Mouse (Mus musculus): ENCODE measurements around the gene Cib3.
A peak's percentile ranks its signal among the peaks of the same experiment; 100 is the strongest.

Cib3 gene

DNA sequence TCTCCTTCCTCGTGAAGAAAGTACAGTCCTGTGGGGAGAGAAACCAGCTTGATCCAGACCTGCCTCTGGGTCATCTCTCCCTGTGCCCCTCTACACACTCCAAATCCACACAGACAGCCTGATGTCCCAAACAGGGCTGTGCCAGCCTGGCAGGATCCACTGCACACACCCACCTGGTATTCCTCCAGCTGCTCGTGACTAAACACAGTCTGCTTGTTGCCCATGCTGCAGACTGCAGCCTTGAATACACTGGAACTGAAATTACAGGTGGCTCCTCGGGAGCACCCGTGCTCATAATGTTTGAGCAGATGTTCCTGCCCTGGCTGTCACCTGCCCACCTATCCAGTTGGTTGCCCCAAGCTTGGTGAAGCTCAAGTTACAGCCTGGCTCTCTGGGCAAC lies at the start of gene Cib3:
Cib3 (minus strand) TSS at position 87 of the 400 bp plus-strand sequence.
- DNase-seq (ENCODE audit: inconsistent ontology term) = no peak

DNA sequence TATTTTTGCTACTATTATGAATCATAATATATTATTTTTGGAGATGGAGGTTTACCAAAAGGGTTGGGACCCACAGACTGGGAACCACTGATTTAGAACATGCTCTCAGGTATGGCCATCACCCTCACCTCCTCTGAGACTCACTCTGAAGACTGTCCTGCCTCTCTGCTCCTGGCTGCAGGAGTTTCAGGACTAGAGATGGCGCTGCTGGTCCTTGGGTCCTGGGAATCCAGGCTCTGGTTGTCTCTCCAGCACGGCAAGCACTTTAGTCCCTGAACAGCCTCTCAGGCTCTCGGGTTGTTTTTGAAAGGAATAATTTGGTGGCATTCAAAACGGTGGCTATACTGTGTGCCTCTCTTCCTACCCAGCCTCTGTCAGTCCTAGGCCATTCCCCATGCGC lies 49.2 kb upstream of the Cib3 start:
- no peak for DNase-seq (ENCODE audit: inconsistent ontology term)

DNA sequence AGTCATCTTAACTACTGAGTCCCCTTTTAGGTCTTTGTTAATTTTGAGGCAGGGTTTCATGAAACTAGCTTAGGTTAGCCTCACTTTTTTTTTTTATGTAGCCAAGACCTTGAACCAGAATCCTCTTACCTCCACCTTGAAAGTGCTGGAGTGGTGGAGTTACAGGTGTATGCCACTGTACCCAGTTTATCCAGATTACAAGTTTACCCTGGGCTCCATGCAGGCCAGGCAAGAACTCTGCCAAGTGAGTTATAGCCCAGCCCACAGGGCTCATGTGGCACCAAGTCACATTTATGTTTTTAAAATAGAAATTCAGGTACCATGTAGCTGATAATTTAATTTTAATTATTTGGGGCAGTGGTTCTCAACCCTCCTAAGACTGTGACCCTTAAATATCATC lies 48.8 kb upstream of the Cib3 start:
- DNase-seq (ENCODE audit: inconsistent ontology term) = no peak

DNA sequence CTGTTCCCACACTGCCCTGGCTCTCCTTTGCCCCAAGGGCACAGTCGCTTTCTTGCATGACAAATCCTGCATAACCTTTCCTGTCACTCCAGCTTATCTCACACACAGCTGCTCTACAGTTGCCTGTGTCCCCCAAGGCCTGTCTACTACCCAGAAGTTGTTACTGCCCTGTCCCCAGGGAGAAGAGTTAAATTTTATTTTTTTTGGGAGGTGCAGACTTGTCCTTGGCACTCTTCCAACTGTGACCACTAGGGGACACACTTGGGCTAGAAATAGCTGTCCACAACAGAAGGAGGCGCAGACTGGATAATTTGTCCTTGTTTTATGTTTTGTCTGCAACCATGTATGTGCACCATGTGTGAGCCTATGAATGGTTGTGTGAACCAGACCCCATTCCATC lies 48.4 kb upstream of the Cib3 start:
- peak; percentile 32 for DNase-seq (ENCODE audit: inconsistent ontology term)

DNA sequence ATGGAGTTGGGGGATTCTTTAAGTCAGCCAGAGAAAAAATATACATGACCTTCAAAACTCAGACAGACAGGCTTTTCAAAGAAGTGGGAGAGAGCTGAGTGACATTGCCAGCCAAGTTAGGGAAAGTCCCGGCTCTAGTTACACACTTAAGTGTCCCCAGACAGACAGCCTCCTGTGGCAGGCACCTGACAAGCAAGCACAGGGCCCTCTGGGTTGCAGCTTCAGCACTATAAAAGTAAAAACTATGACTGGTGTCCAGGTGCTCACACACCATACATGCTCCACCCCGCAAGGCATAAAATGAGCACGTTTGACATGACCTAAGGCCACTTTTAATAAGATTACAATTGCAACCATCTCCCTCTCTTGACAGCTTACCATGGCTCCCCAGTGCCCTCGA lies 47.9 kb upstream of the Cib3 start:
- DNase-seq (ENCODE audit: inconsistent ontology term) = no peak

DNA sequence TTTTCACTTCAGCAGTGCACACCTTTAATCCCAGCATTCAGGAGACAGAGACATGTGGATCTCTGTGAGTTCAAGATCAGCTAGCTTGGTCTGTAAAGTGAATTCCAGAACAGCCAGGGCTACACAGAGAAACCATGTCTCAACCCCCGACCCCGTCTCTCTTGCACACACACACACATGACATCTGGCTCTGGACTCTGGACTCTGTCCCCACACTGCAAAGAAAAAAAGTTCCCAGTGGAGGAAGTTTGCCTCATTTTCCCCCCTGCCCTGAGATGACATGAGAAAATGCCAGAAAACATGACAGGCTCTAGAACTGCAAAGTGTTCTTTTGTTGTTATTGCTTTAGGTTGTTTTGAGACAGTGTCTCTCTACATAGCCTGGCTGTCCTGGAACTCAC lies 47.2 kb upstream of the Cib3 start:
- no peak for DNase-seq (ENCODE audit: inconsistent ontology term)

DNA sequence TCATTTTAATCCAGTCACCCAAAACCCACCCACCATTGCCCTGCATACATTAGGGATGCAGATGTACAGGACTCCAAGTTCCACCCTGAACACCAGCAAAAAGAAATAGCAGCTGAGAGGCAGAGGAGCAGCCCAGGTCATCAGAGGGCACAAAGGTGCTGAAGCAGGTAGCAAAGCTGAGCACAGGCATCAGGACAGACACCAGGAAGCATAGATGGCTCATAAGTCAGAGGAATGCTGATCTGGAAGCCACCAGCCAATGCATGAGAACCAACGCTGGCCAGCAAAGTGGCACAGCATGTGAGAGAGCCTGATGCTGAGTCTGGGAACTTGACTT lies 45.2 kb upstream of the Cib3 start:
- DNase-seq (ENCODE audit: inconsistent ontology term) = no peak

DNA sequence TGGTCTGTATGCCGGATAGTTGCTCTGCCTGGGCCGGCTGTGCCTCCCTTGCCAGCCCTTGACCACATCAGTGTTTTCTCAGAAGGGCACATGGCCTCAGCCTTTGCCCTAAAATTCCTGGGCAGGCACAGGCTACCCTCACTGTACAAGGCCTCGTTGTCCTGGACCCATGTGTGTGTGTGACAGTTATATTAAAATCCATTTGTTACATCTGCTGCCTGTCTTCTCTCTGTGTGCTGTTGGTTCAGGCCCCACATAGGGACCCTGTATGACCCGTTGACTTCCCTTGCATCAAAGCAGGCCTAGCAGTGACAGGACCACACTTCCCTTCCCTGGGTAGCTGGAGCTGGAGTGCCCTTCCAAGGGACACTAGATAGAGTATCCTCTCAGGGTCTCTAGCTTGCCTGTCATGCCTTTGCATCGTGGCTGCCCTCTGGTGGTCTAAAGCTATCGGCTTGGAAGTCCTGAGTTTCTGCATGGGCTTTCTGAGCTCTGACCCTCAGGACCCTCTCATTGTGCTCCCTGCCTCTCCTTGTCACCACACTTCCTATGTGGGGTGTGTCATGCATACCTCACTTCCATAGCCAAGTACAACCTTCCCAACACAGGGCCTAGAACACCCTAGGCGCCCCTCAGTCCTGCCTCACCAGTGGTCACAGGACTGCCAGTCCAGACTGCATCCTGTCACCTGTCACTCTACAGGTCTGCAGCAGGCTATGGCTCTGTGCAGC lies 44.7 kb upstream of the Cib3 start:
- peak; percentile 6 for DNase-seq (ENCODE audit: inconsistent ontology term)

DNA sequence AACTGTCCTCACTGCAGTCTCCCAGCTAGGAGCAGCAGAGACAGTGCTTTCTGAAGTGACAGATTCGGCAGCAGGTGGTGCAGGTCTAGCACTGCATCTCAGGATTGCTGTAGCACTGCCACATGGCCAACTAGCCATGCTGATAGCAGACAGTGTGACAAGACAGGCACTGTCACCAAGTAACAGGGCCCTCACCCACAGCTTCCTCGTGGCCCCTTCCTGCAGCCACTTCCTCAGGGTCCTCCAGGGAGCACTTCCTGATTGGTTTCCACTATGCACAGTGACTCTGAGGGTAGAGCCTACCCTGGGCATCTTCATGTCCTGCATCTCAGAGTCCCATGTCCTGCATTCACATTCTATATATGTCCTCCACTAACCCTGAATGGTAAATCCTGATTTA lies 32.0 kb upstream of the Cib3 start:
- DNase-seq (ENCODE audit: inconsistent ontology term) = no peak

DNA sequence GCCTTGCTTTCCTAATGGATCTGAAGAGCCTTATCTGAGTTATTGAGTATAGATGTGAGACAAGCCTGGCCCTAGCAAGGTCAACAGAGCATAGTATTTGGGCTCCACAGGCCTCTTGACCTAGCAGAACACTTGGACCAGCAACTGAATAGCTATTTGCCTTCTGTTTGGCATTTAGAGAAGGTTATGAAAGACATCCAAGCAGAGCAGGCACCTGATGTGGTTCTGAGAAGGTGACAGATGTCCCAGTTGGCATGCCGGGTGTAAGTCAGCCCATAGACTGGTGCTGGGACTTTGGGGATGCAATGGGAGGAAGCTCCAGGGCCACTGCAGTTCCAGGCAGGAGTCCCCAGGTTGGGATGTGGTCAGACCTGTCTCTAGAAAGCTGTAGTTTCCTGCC lies 29.6 kb upstream of the Cib3 start:
- no peak for DNase-seq (ENCODE audit: inconsistent ontology term)

DNA sequence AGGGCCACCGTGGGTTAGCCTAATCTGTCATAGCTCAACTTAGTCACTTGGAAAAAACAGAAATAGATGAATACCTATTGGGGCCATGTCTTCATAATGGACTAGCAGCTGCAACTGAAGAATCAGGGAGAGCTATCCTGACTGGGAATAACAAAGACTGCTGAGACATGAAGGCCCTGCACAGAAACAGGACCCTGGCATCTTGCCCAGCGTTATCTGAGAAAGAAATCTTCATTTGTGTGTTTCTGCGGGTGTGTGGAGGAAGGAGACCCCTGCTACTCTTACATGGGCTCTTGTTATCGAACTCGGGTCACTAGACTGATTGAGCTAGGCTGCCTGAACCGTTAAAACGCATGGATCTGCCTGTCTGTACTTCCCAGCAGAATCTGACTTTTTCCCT lies 28.3 kb upstream of the Cib3 start:
- peak; percentile 4 for DNase-seq (ENCODE audit: inconsistent ontology term)

DNA sequence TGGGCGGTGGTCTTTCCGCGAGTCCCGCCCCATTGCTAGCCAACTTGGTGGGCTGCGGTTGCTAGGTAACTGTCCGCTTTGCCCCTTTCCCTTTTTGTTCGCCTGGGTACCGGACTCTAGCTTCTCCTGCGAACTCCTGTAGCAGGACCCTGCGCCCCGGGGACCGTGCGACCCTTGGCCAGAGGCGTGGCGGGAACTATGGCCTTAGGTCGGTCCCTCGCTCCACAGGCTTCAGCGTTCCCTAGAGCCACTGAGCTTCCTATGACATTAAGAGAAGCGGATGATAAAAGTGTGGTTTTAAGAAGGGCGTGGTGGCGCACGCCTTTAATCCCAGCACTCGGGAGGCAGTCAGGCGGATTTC lies 27.7 kb upstream of the Cib3 start:
- DNase-seq (ENCODE audit: inconsistent ontology term) = no peak

DNA sequence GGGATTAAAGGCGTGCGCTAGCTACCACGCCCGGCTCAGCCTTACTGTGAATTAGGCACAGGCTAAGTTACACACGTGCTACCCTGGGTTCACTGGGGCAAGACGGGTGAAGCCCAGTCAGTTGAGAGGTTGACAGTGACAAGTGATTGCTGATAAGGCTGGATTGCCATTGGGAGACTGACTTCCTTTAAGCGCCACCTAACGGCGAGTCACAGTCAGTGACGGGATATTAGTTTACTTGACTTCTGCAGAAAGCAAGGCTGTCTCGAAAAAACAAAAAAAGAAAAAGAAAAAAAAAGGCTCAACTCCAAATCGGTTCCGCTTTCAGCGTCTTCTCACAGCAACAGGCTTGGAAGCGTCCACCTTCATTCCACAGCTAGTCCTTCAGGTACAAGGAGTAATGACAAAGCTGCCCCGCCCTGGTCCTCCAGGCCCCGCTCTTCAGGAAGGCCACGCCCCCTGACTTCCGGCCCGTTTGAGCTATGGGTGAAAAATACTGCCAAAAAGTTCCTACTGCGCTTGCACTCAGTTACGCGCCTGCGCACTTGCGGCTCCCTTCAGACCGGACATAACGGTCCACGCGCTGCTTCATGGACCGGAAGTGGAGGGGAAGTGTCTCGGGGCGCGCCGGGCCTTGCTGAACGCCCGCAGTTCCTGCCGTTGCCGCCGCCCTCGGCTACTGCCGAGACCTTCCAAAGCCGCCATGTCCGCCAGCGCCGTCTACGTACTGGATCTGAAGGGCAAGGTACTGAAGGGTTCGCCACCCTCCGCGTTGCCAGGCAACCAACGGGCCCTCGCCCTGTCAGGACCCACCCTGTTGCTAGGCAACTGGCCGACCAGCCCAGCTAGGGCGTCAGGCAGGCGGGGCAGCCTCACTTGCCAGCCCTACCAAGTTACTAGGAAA lies 27.1 kb upstream of the Cib3 start, which contains the start of gene Ap1m1:
Ap1m1 (plus strand) TSS at position 520 of the 904 bp plus-strand sequence.
- peak; percentile 98 for DNase-seq (ENCODE audit: inconsistent ontology term)

DNA sequence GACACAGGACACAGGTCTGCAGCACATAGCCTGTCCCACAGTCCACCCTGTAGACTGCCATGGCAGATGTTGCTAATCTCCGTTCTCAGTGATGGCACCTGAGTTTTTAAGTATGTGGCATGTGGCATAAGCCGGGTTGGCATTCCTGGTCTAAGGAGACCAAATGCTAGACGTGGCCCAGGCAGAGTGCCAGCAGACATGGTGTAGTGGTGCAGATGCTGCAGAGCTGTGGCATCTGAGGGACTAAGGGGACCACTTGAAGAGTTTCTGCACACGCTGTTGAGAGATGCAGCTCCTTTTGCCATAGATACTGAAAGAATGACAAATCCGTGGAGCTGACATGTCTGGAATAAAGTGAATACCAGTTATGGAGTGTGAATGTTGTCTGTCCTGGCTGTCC lies 10.0 kb upstream of the Cib3 start:
- DNase-seq (ENCODE audit: inconsistent ontology term) = no peak

DNA sequence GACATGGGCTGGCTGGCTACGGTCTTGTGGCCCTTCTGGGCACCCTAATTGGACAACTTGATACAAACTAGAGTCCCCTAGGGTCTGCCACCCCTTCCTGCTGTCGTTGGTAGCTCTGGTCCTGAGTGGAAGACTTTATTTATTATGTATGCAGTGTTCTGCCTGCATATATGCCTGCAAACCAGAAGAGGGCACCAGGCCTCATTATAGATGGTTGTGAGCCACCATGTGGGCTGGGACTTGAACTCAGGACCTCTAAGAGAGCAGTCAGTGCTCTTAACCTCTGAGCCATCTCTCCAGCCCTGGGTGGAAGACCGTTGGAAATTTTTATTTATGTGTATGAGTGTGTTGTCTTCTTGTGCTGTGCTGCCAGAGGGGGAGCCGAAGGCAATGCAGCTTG lies 8.1 kb upstream of the Cib3 start:
- DNase-seq (ENCODE audit: inconsistent ontology term) = no peak

DNA sequence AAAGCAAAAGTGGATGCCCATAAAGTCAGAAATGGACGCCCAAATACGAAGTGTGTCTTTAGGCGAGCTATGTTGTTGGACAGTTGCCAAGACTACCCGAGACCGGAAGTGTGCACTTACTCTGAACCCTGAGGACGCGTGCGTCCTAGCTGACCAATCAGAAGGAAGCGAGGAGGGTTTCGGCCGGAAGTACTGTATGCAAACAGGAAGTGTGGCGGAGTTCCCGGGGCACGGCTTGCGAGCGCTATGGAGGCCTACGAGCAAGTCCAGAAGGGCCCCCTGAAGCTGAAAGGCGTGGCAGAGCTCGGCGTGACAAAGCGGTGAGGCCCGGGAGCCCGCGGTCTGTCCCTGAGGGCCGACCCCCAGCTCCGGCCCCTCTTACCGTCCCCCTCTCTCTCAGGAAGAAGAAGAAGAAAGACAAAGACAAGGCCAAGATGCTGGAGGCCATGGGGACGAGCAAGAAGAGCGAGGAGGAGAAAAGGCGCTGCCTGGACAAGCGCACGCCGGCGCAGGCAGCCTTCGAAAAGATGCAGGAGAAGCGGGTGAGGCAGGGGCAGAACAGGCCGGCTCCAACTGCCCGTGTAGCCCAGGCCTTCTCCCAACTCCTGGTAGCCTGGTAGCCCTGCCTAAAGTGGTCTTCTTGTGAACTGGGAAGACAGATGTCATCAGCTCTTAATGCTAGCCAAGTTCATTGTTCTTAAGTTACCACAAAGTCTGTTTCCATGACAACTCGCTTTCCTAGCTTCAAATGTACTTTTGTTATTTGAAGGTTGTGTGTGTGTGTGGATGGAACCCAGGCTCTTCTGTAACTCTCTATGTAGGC lies 7.1 kb upstream of the Cib3 start, which contains the start of gene Fam32a:
Fam32a (plus strand) TSS at position 190 of the 823 bp plus-strand sequence.
- peak; percentile 94 for DNase-seq (ENCODE audit: inconsistent ontology term)

DNA sequence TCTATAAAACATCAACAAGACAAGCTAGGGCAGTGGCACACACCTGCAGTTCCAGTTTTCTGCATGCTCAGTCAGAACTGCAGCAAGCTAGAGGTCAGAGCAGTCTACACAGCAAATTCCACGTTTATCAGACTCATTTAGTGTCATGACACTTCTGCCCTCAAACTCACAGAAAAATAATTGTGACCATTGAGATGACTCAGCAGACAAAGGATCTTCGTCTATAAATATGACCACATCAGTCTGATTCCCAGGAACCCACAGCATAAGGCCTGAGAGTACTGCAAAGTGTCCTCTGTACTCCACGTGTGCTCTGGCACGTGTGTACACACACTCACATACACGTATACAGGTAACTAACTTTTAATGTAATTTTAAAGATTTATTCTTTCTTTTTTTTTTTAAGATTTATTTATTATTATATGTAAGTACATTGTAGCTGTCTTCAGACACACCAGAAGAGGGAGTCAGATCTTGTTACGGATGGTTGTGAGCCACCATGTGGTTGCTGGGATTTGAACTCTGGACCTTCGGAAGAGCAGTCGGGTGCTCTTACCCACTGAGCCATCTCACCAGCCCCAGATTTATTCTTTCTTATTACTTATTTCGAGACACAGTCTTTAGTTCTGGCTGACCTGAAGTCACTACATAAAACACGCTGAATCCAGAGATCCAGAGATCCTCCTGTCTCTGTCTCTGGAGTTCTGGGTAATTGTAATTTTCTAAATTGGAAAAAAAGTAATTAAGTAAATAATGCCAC lies 6.3 kb upstream of the Cib3 start:
- DNase-seq (ENCODE audit: inconsistent ontology term) = peak; percentile 24

DNA sequence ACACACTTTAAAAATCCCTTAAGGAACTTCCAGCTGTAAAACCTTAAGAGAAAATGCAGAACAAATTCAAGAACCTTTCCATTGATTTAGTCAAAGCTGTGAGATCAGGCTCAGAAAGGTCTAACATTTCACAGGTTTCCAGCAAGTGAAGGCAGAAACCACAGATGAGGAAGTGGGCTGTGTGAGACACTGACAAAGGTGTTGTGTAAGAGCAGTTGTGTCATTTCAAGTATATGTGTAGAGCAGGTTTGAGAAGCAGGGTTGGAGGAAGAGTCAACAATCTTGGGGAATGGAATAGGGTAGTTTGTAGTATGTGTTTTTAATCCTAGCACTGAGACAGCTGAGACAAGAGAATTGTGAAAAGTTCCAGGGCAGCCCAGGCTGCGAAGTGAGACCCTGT lies 3.2 kb upstream of the Cib3 start:
- DNase-seq (ENCODE audit: inconsistent ontology term) = no peak

DNA sequence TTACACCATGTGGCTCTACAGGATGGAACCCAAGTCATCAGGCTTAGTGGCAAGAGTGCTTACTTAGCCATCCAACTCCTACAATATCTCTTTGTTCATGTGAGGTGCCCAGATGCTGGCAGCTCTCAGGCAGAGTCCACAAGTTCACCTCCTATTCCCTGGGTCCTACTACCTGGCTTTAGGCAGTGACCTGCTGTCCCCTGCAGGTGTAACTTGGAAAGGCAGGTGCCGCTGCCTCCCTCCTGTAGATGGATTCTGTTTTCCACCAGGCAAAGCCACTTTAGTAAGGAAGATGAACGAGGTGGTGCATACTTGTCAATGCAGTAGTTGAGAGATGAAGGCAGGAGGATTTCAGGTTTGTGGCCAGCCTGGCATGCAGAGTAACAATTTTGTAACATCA lies 2.4 kb upstream of the Cib3 start:
- no peak for DNase-seq (ENCODE audit: inconsistent ontology term)

DNA sequence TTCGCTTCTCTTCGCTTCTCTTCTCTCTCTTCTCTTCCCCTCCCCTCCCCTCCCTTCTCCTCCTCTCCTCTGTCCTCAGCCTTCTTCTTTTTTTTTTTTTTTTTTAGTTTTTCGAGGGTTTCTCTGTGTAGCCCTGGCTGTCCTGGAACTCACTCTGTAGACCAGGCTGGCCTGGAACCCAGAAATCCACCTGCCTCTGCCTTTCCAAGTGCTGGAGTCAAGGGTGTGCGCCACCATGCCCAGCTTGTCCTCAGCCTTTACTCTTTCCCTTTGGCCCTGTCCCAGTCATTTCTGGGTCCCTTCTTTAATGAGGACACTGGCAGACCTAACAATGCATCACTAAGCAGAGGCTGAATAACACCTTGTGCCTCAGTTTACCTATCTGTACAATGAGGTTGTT lies 899 bp upstream of the Cib3 start, which contains the start of gene Gm11034:
Gm11034 (minus strand) TSS at position 101 of the 400 bp plus-strand sequence.
- DNase-seq (ENCODE audit: inconsistent ontology term) = no peak

DNA sequence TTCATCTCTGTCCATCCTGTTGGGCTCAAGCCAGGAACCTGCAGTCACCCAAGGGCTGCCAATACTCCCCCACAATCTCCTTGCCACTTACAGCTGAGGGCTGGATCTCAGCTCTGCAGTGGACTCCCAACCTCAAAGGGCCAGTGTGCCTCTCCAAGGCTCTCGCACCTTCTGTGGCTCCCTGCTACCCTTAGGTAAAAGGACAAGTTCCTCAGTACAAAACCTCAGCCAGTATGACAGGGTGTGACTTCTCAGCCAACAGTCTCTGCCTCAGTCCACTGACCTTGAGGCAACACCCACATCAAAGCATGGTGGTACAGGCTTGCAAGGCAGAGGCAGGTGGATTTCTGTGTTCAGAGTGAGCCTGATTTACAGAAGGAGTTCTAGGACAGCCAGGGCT lies 791 bp downstream of the Cib3 start:
- no peak for DNase-seq (ENCODE audit: inconsistent ontology term)

Data from Muller cell, postnatal 12 days (primary cell).